Mouse (Mus musculus) liver, adult 2 months (tissue): ENCODE results near the gene Shank1. TPM values are rescaled to one million over a fixed set of nuclear protein-coding genes. Genes with fewer than 3 reads are reported as not detected.
A peak's percentile ranks its signal among the peaks of the same experiment; 100 is the strongest.

Source experiments
- DNase-seq: peaks from one replicate; pipeline ENCODE4 v3.0.0-alpha.2; 2011; ENCODE audit warnings: low read depth, low spot score; ENCODE audit errors: extremely low read depth
- H3K27ac ChIP-seq: fragments of 200-500 bp; replicated peaks from 2 replicates; pipeline ENCODE4 v1.5.1; 2012; ENCODE audit warnings: low read depth, mild to moderate bottlenecking, control low read depth, inconsistent platforms, low read length; ENCODE audit not compliant: insufficient read depth
- H3K27me3 ChIP-seq: fragments of 200-500 bp; 2 replicates; pipeline ENCODE4 v1.6.1; 2012; ENCODE audit warnings: mild to moderate bottlenecking, moderate library complexity, low read length, inconsistent platforms; ENCODE audit not compliant: control insufficient read depth, insufficient read depth
- H3K36me3 ChIP-seq: fragments of 200-500 bp; 2 replicates; pipeline ENCODE4 v1.6.1; 2012; ENCODE audit warnings: low read length, inconsistent platforms; ENCODE audit not compliant: control insufficient read depth, insufficient read depth
- H3K4me1 ChIP-seq: fragments of 200-500 bp; 2 replicates; pipeline ENCODE4 v1.6.1; 2011; ENCODE audit warnings: low read length; ENCODE audit not compliant: control insufficient read depth, insufficient read depth
- H3K4me3 ChIP-seq: fragments of 200-500 bp; 2 replicates; pipeline ENCODE4 v1.5.1; 2011; ENCODE audit warnings: low read depth, mild to moderate bottlenecking, control low read depth, low read length, moderate library complexity; ENCODE audit not compliant: insufficient read depth
- H3K79me2 ChIP-seq: fragments of 200-500 bp; 2 replicates; pipeline ENCODE4 v1.6.1; 2012; ENCODE audit warnings: inconsistent platforms, mild to moderate bottlenecking, low read length, moderate library complexity; ENCODE audit not compliant: control insufficient read depth, insufficient read depth
- H3K9ac ChIP-seq: fragments of 200-500 bp; 2 replicates; pipeline ENCODE4 v1.6.1; 2012; ENCODE audit warnings: low read depth, mild to moderate bottlenecking, control low read depth, inconsistent platforms, low read length
- CTCF ChIP-seq: fragments of 200-500 bp; IDR thresholded peaks from 2 replicates; pipeline ENCODE4 v1.5.1; 2011; ENCODE audit warnings: low read depth, low read length, control low read depth
- POLR2A ChIP-seq: fragments of 200-500 bp; IDR thresholded peaks from 2 replicates; pipeline ENCODE4 v1.6.1; 2011; ENCODE audit warnings: low read length, control low read depth; ENCODE audit not compliant: insufficient read depth; ENCODE audit errors: extremely low read depth
- WGBS: fragments of 180-500 bp; shearing (Covaris S2); methylation state at CpG from one replicate; pipeline ENCODE4 v1.1.7; 2018; 5-methylcytosine and 5-hydroxymethylcytosine counted together
- polyA plus RNA-seq: library from polyadenylated mRNA; depleted of rRNA; stranded (reverse); fragments of >200 nt; gene quantifications from 2 replicates; pipeline ENCODE4 v1.2.3, GENCODE M21; 2012
- total RNA-seq: library from RNA; depleted of rRNA; stranded (reverse); fragments of >200 nt; gene quantifications from 2 replicates; pipeline ENCODE4 v1.2.3, GENCODE M21; 2014

Shank1 gene
- total and polyA plus RNA-seq, 2 experiments = 0.04 TPM; not detected in 1

- Histone ChIP-seq H3K27me3 (peaks cover 14% of the 10 kb centered on the region), H3K27ac (no peak overlapping the region), H3K4me3 (no peak overlapping the region), H3K4me1 (no peaks in the 10 kb centered on the region), H3K36me3 (no peaks in the 10 kb centered on the region), H3K9ac (no peak overlapping the region), H3K79me2 (no peaks in the 10 kb centered on the region)
- no peak for DNase-seq
- 53% methylated on average over 6 of the region's 6 CpGs for WGBS
- TF ChIP-seq CTCF (no peak), POLR2A (no peak)
Measured at GRCm38 (mm10) chr7:44340226-44340625, 30.2 kb downstream of the Shank1 start.

DNA sequence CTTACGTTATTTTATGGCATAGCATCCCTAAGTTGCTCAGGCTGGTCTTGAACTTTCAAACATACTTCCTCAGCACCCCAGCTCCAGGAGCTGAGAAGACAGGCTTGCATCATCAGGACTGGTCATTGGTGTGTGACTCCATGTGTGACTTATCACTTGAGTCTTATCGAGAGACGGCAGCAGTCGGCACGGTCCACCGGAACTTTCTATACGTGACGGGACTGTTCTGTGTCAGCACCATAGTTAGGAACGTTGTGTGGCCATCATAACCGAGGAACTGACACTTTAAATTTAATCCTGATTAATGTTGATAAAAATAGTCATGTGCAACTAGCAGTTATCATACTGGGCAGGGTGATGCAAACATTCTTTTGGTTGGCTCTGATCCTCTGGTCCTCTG lies 31.1 kb downstream of the Shank1 start:
- no peak overlapping the region for H3K9ac ChIP-seq
- no peak overlapping the region for H3K27ac ChIP-seq
- no peak overlapping the region for H3K4me3 ChIP-seq
- 87% methylated on average over 10 of the region's 10 CpGs for WGBS
- no peak for TF ChIP-seq POLR2A
- TF ChIP-seq CTCF = no peak
- no peaks in the 10 kb centered on the region for H3K79me2 ChIP-seq
- no peaks in the 10 kb centered on the region for H3K4me1 ChIP-seq
- peaks cover 9% of the 10 kb centered on the region for H3K27me3 ChIP-seq
- DNase-seq = no peak
- H3K36me3 ChIP-seq = no peaks in the 10 kb centered on the region

DNA sequence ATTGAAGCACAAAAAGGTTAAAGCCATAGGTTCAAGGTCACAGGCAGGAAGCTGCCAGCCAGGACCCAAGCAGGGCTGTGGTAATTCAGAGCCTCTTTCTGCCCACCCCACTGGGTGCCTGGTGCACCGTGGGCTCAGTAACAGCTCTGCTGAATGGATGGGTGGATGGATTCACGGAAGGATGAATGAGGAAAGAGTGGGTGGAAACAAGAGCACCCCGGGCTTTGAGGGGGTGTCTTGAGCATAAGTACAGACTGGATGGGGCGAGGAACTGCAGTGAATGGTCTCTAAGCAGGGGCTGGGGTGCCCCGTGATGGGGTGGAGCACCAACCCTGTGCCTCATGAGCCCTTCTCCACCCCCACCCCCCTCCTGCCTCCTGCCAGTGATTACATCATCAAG lies 31.7 kb downstream of the Shank1 start:
- Histone ChIP-seq H3K36me3 (no peaks in the 10 kb centered on the region), H3K4me1 (no peaks in the 10 kb centered on the region), H3K9ac (no peak overlapping the region), H3K27me3 (peaks cover 8% of the 10 kb centered on the region), H3K4me3 (no peak overlapping the region), H3K27ac (no peak overlapping the region), H3K79me2 (no peaks in the 10 kb centered on the region)
- no peak for DNase-seq
- WGBS = 69% methylated on average over 5 of the region's 5 CpGs
- TF ChIP-seq CTCF (no peak), POLR2A (no peak)

GRCm38 (mm10) chr7:44343459-44344015 lies 33.5 kb downstream of the Shank1 start:
- TF ChIP-seq CTCF (no peak), POLR2A (no peak)
- Histone ChIP-seq H3K36me3 (no peaks in the 10 kb centered on the region), H3K4me3 (no peak overlapping the region), H3K9ac (no peak overlapping the region), H3K4me1 (no peaks in the 10 kb centered on the region), H3K79me2 (no peaks in the 10 kb centered on the region), H3K27ac (no peak overlapping the region), H3K27me3 (no peaks in the 10 kb centered on the region)
- WGBS = 23% methylated on average over 11 of the region's 11 CpGs
- DNase-seq = no peak

- H3K27me3 ChIP-seq = no peaks in the 10 kb centered on the region
- WGBS = 58% methylated on average over 12 of the region's 12 CpGs
- no peaks in the 10 kb centered on the region for H3K36me3 ChIP-seq
- H3K4me1 ChIP-seq = no peaks in the 10 kb centered on the region
- peak; percentile 11 for DNase-seq
- TF ChIP-seq CTCF = no peak
- no peak for TF ChIP-seq POLR2A
- H3K4me3 ChIP-seq = peak overlapping the region; percentile 33; the same call in 1 of the 2 replicates
- H3K27ac ChIP-seq = no peak overlapping the region
- H3K79me2 ChIP-seq = no peaks in the 10 kb centered on the region
- no peak overlapping the region for H3K9ac ChIP-seq
Measured at GRCm38 (mm10) chr7:44344622-44345021, 34.6 kb downstream of the Shank1 start.

DNA sequence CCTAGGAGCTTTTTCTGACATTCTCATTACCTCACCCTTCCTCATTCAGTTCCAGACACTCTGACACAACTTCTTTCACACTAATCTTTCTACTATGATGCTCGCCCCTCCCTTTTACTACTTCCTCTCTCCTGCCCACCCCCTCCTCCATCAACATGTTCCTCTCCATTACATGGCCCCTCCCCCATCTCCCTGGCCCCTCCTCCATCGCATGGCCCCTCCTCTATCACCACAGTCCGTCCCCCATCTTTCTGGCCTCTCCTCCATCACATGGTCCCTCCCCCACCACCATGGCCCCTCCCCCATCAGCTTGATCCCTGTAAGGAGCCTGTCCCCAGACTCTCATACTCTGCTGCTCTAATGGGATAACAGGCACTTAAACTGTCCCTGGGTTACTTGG lies 39.0 kb downstream of the Shank1 start:
- H3K4me3 ChIP-seq = no peak overlapping the region

More for the DNA sequence above, 39.0 kb downstream of the Shank1 start:
- Histone ChIP-seq H3K79me2 (no peaks in the 10 kb centered on the region), H3K36me3 (no peaks in the 10 kb centered on the region), H3K27me3 (peaks cover 25% of the 10 kb centered on the region), H3K9ac (no peak overlapping the region), H3K4me1 (no peaks in the 10 kb centered on the region), H3K27ac (no peak overlapping the region)
- DNase-seq = no peak
- 35% methylated on average over 3 of the region's 3 CpGs for WGBS
- TF ChIP-seq CTCF (no peak), POLR2A (no peak)
